Mouse (Mus musculus) hindbrain, postnatal 0 days (tissue): ENCODE data around the gene Lcmt1. TPM values are rescaled to one million over a fixed set of nuclear protein-coding genes. Genes with fewer than 3 reads are reported as not detected.

Source experiments
- ATAC-seq: fragments of 200-750 bp; cut with Nextera tagmentation; 2 replicates; pipeline ENCODE4 v1.8.0; 2017; ENCODE audit warnings: mild to moderate bottlenecking, moderate TSS enrichment, moderate library complexity
- DNase-seq: peaks from one replicate; pipeline ENCODE4 v3.0.0-alpha.2; 2015; ENCODE audit warnings: low spot score
- H3K27ac ChIP-seq: fragments of 300-500 bp; sonication (generic); 2 replicates; pipeline ENCODE4 v1.5.1; 2014; ENCODE audit warnings: mild to moderate bottlenecking
- H3K27me3 ChIP-seq: fragments of 300-500 bp; sonication (generic); 2 replicates; pipeline ENCODE4 v1.6.1; 2014; ENCODE audit warnings: low read length, mixed read lengths; ENCODE audit not compliant: insufficient read depth
- H3K36me3 ChIP-seq: fragments of 300-500 bp; sonication (generic); 2 replicates; pipeline ENCODE4 v1.6.1; 2014; ENCODE audit warnings: low read length, mixed read lengths; ENCODE audit not compliant: insufficient read depth
- H3K4me1 ChIP-seq: fragments of 300-500 bp; sonication (generic); 2 replicates; pipeline ENCODE4 v1.6.1; 2014; ENCODE audit warnings: antibody characterized with exemption, low read length, mixed read lengths; ENCODE audit not compliant: insufficient read depth
- H3K4me2 ChIP-seq: fragments of 300-500 bp; sonication (generic); 2 replicates; pipeline ENCODE4 v1.6.1; 2014; ENCODE audit warnings: low read depth, mild to moderate bottlenecking, low read length, moderate library complexity, mixed read lengths
- H3K4me3 ChIP-seq: fragments of 300-500 bp; sonication (generic); 2 replicates; pipeline ENCODE4 v1.5.1; 2014; ENCODE audit warnings: low read length
- H3K9ac ChIP-seq: fragments of 300-500 bp; sonication (generic); replicated peaks from 2 replicates; pipeline ENCODE4 v1.6.1; 2014; ENCODE audit warnings: mild to moderate bottlenecking, low read length, moderate library complexity, mixed read lengths
- H3K9me3 ChIP-seq: fragments of 300-500 bp; sonication (generic); 2 replicates; pipeline ENCODE4 v1.6.1; 2016; ENCODE audit warnings: low read length, mixed read lengths
- CTCF ChIP-seq: IDR thresholded peaks from 2 replicates; pipeline ENCODE4 v1.5.1; 2016; ENCODE audit warnings: antibody characterized with exemption, control low read depth, low read depth
- WGBS: fragments of 180-500 bp; shearing (Covaris S2); extraction: QIAGEN DNeasy Blood & Tissue Kit; methylation state at CpG from one replicate; pipeline ENCODE4 v1.1.7; 2014; 5-methylcytosine and 5-hydroxymethylcytosine counted together
- polyA plus RNA-seq: library from polyadenylated mRNA; unstranded; fragments of >200 nt; fragmentation: Nextera tagmentation; extraction: Ambion mirVana; gene quantifications from 2 replicates; pipeline ENCODE4 v1.2.1, GENCODE M21; 2015
- total RNA-seq: library from RNA; depleted of rRNA; stranded (reverse); fragments of >200 nt; gene quantifications from 2 replicates; pipeline ENCODE4 v1.2.3, GENCODE M21; 2014

Gene Lcmt1
- total and polyA plus RNA-seq, 2 experiments from 2014 or later: 64.5 to 102 TPM

- no peak overlapping the region for H3K27ac ChIP-seq
- 74% methylated on average over 1 of the region's 1 CpGs for WGBS
Observed at GRCm38 (mm10) chr7:123442079-123442478, 72.5 kb downstream of the Lcmt1 start.

GRCm38 (mm10) chr7:123448794-123449193, 79.2 kb downstream of the Lcmt1 start:
- H3K27me3 ChIP-seq: no peaks in the 10 kb centered on the region
- no peaks in the 10 kb centered on the region for H3K9me3 ChIP-seq
- no peaks in the 10 kb centered on the region for H3K36me3 ChIP-seq
- H3K4me3 ChIP-seq: no peak overlapping the region
- DNase-seq (no peak), ATAC-seq (no peak)
- no peaks in the 10 kb centered on the region for H3K4me1 ChIP-seq
- TF ChIP-seq CTCF: no peak
- no peak overlapping the region for H3K9ac ChIP-seq
- no peak overlapping the region for H3K27ac ChIP-seq
- WGBS: 96% methylated on average over 2 of the region's 2 CpGs
- no peak overlapping the region for H3K4me2 ChIP-seq

More at GRCm38 (mm10) chr7:123442079-123442478, 72.5 kb downstream of the Lcmt1 start:
- Histone ChIP-seq H3K27me3 (no peaks in the 10 kb centered on the region), H3K36me3 (no peaks in the 10 kb centered on the region), H3K4me3 (no peak overlapping the region), H3K4me1 (no peaks in the 10 kb centered on the region), H3K9me3 (no peaks in the 10 kb centered on the region), H3K9ac (no peak overlapping the region), H3K4me2 (no peak overlapping the region)
- no peak for TF ChIP-seq CTCF
- no peak for ATAC-seq
- no peak for DNase-seq

- H3K4me3 ChIP-seq: no peak overlapping the region
- ATAC-seq: no peak
- no peaks in the 10 kb centered on the region for H3K9me3 ChIP-seq
- no peak for TF ChIP-seq CTCF
- H3K27ac ChIP-seq: no peak overlapping the region
- DNase-seq: no peak
- H3K36me3 ChIP-seq: no peaks in the 10 kb centered on the region
- H3K4me1 ChIP-seq: no peaks in the 10 kb centered on the region
- WGBS: 57% methylated on average over 10 of the region's 10 CpGs
- no peaks in the 10 kb centered on the region for H3K27me3 ChIP-seq
- H3K9ac ChIP-seq: no peak overlapping the region
- H3K4me2 ChIP-seq: no peak overlapping the region
Observed at GRCm38 (mm10) chr7:123449676-123450075, 80.1 kb downstream of the Lcmt1 start.

- Histone ChIP-seq H3K9me3 (no peaks in the 10 kb centered on the region), H3K4me3 (no peak overlapping the region), H3K4me1 (no peaks in the 10 kb centered on the region), H3K27ac (no peak overlapping the region), H3K36me3 (no peaks in the 10 kb centered on the region), H3K27me3 (no peaks in the 10 kb centered on the region), H3K4me2 (no peak overlapping the region), H3K9ac (no peak overlapping the region)
- no peak for ATAC-seq
- no peak for TF ChIP-seq CTCF
- 90% methylated on average over 2 of the region's 2 CpGs for WGBS
- no peak for DNase-seq
Observed at GRCm38 (mm10) chr7:123450515-123450914, 80.9 kb downstream of the Lcmt1 start.

GRCm38 (mm10) chr7:123452551-123452950, 83.0 kb downstream of the Lcmt1 start:
- 81% methylated on average over 6 of the region's 6 CpGs for WGBS
- TF ChIP-seq CTCF: no peak
- no peak overlapping the region for H3K9ac ChIP-seq
- H3K36me3 ChIP-seq: no peaks in the 10 kb centered on the region
- DNase-seq (no peak), ATAC-seq (no peak)
- H3K4me2 ChIP-seq: no peak overlapping the region
- H3K9me3 ChIP-seq: no peaks in the 10 kb centered on the region
- no peaks in the 10 kb centered on the region for H3K4me1 ChIP-seq
- no peak overlapping the region for H3K4me3 ChIP-seq
- no peak overlapping the region for H3K27ac ChIP-seq
- H3K27me3 ChIP-seq: no peaks in the 10 kb centered on the region

GRCm38 (mm10) chr7:123453066-123453465, 83.5 kb downstream of the Lcmt1 start:
- WGBS: 85% methylated on average over 8 of the region's 8 CpGs
- Histone ChIP-seq H3K27ac (no peak overlapping the region), H3K4me2 (no peak overlapping the region), H3K9ac (no peak overlapping the region), H3K36me3 (no peaks in the 10 kb centered on the region), H3K4me3 (no peak overlapping the region), H3K4me1 (no peaks in the 10 kb centered on the region), H3K27me3 (no peaks in the 10 kb centered on the region), H3K9me3 (no peaks in the 10 kb centered on the region)
- DNase-seq (no peak), ATAC-seq (no peak)
- TF ChIP-seq CTCF: no peak

- H3K27me3 ChIP-seq: no peaks in the 10 kb centered on the region
- TF ChIP-seq CTCF: no peak
- no peaks in the 10 kb centered on the region for H3K9me3 ChIP-seq
- DNase-seq (no peak), ATAC-seq (no peak)
- no peak overlapping the region for H3K9ac ChIP-seq
- no peak overlapping the region for H3K4me2 ChIP-seq
- H3K36me3 ChIP-seq: no peaks in the 10 kb centered on the region
- H3K4me1 ChIP-seq: no peaks in the 10 kb centered on the region
- no peak overlapping the region for H3K4me3 ChIP-seq
- H3K27ac ChIP-seq: no peak overlapping the region
- 96% methylated on average over 3 of the region's 3 CpGs for WGBS
Observed at GRCm38 (mm10) chr7:123455088-123455487, 85.5 kb downstream of the Lcmt1 start.

- H3K9ac ChIP-seq: no peak overlapping the region
- no peaks in the 10 kb centered on the region for H3K4me1 ChIP-seq
- ATAC-seq (no peak), DNase-seq (no peak)
- H3K27me3 ChIP-seq: no peaks in the 10 kb centered on the region
- H3K27ac ChIP-seq: no peak overlapping the region
- no peaks in the 10 kb centered on the region for H3K36me3 ChIP-seq
- WGBS: 92% methylated on average over 4 of the region's 4 CpGs
- no peak overlapping the region for H3K4me2 ChIP-seq
- no peaks in the 10 kb centered on the region for H3K9me3 ChIP-seq
- no peak overlapping the region for H3K4me3 ChIP-seq
- TF ChIP-seq CTCF: no peak
Observed at GRCm38 (mm10) chr7:123458309-123458708, 88.7 kb downstream of the Lcmt1 start.
